Mouse (Mus musculus): Measurements from ENCODE around the gene Fbxo47. TPM values are rescaled to one million over a fixed set of nuclear protein-coding genes. Genes with fewer than 3 reads are reported as not detected.

Fbxo47 gene
- total RNA-seq (2021) (1 to 10 TPM in 1 of 2 experiments, under 1 TPM in 1; 0.78 to 1.0 TPM), polyA plus RNA-seq (2012; rRNA removed) (0.21 TPM in 1 of 2 replicates, not detected in the other)
- long read RNA-seq, partial matches to known transcripts = 0 of 5 reads
- long read RNA-seq, other reads (novel, unspliced or antisense) = 5 of 5 reads

- peak; percentile 98 for DNase-seq
Measured at GRCm38 (mm10) chr11:97883918-97884600, at the start of gene Fbxo47. Gene Fbxo47 (minus strand): TSS chr11:97884154.

GRCm38 (mm10) chr11:97933553-97933952, 49.6 kb upstream of the Fbxo47 start:
- DNase-seq = peak; percentile 69

GRCm38 (mm10) chr11:97928905-97929304, 45.0 kb upstream of the Fbxo47 start:
- DNase-seq = no peak

GRCm38 (mm10) chr11:97924217-97924616, 40.3 kb upstream of the Fbxo47 start:
- peak; percentile 47 for DNase-seq

- peak; percentile 36 for DNase-seq
Measured at GRCm38 (mm10) chr11:97923639-97924038, 39.7 kb upstream of the Fbxo47 start.

- no peak for DNase-seq
Measured at GRCm38 (mm10) chr11:97915974-97916503, 32.1 kb upstream of the Fbxo47 start.

- no peak for DNase-seq
Measured at GRCm38 (mm10) chr11:97915471-97915870, 31.5 kb upstream of the Fbxo47 start.

- no peak for DNase-seq
Measured at GRCm38 (mm10) chr11:97913111-97913510, 29.2 kb upstream of the Fbxo47 start.

GRCm38 (mm10) chr11:97908634-97909348, 24.8 kb upstream of the Fbxo47 start:
- no peak for DNase-seq

- DNase-seq = no peak
Measured at GRCm38 (mm10) chr11:97907935-97908334, 24.0 kb upstream of the Fbxo47 start.

- DNase-seq = no peak
Measured at GRCm38 (mm10) chr11:97906905-97907304, 23.0 kb upstream of the Fbxo47 start.

GRCm38 (mm10) chr11:97905941-97906340, 22.0 kb upstream of the Fbxo47 start:
- DNase-seq = no peak

- no peak for DNase-seq
Measured at GRCm38 (mm10) chr11:97905540-97905939, 21.6 kb upstream of the Fbxo47 start.

GRCm38 (mm10) chr11:97904801-97905200, 20.8 kb upstream of the Fbxo47 start:
- DNase-seq = no peak

GRCm38 (mm10) chr11:97901806-97902205, 17.9 kb upstream of the Fbxo47 start:
- no peak for DNase-seq

GRCm38 (mm10) chr11:97899822-97900221, 15.9 kb upstream of the Fbxo47 start:
- peak; percentile 90 for DNase-seq

- no peak for DNase-seq
Measured at GRCm38 (mm10) chr11:97897568-97898185, 13.7 kb upstream of the Fbxo47 start.

GRCm38 (mm10) chr11:97896655-97897054, 12.7 kb upstream of the Fbxo47 start:
- DNase-seq = no peak

- no peak for DNase-seq
Measured at GRCm38 (mm10) chr11:97891821-97892220, 7.9 kb upstream of the Fbxo47 start.

GRCm38 (mm10) chr11:97885296-97885915, 1.5 kb upstream of the Fbxo47 start:
- DNase-seq = no peak

- no peak for DNase-seq
Measured at GRCm38 (mm10) chr11:97884601-97885185, 739 bp upstream of the Fbxo47 start.

GRCm38 (mm10) chr11:97883542-97883917, 424 bp downstream of the Fbxo47 start:
- peak; percentile 84 for DNase-seq

Measured in adrenal gland, adult 2 months (tissue).